Mouse (Mus musculus) CH12.LX (cell line): ENCODE data around the gene Abhd14a. TPM values are rescaled to one million over a fixed set of nuclear protein-coding genes. Genes with fewer than 3 reads are reported as not detected.

ENCODE experiments used
- DNase-seq: peaks from one replicate; pipeline ENCODE4 v3.0.0-alpha.2; 2013; ENCODE audit errors: extremely low read depth
- H3K27ac ChIP-seq: 2 replicates; pipeline ENCODE4 v1.5.1; 2012; ENCODE audit warnings: low read depth, mild to moderate bottlenecking, control low read depth, moderate library complexity; ENCODE audit not compliant: insufficient read depth
- H3K27me3 ChIP-seq: replicated peaks from 2 replicates; pipeline ENCODE3; 2012; ENCODE audit warnings: inconsistent platforms
- H3K36me3 ChIP-seq, 2 experiments: replicated peaks in 1 of 2; 2 replicates each; pipeline versions ENCODE3 to v1.6.1; 2012; ENCODE audit warnings: inconsistent platforms in 1 of 2, low read length in 1 of 2, mild to moderate bottlenecking in 1 of 2, mixed read lengths in 1 of 2, moderate library complexity in 1 of 2; ENCODE audit not compliant: control insufficient read depth in 1 of 2, insufficient read depth in 1 of 2
- H3K4me1 ChIP-seq, 2 experiments: 2 replicates each; pipeline ENCODE4 v1.6.1; 2012; ENCODE audit warnings: inconsistent platforms in 1 of 2, moderate library complexity in 1 of 2; ENCODE audit not compliant: insufficient read depth in 2 of 2, control insufficient read depth in 1 of 2
- H3K4me2 ChIP-seq: 2 replicates; pipeline ENCODE4 v1.6.1; 2012; ENCODE audit warnings: low read depth, mild to moderate bottlenecking, control low read depth; ENCODE audit not compliant: poor library complexity, insufficient read depth, severe bottlenecking
- H3K4me3 ChIP-seq, 3 experiments: fragments of 150-350 bp in 1 of 3; sonication (generic) in 1 of 3; replicated peaks in 1 of 3; 2 replicates each; pipeline versions ENCODE3 to v1.5.1; 2011 to 2012; ENCODE audit warnings: low read depth in 2 of 3, low read length in 2 of 3, mild to moderate bottlenecking in 2 of 3, moderate library complexity in 2 of 3, control low read depth in 1 of 3, improper control_type of control experiment in 1 of 3, inconsistent platforms in 1 of 3, mixed read lengths in 1 of 3; ENCODE audit not compliant: poor library complexity in 1 of 3
- H3K79me2 ChIP-seq: replicated peaks from 2 replicates; pipeline ENCODE4 v1.6.1; 2012; ENCODE audit warnings: mild to moderate bottlenecking, moderate library complexity; ENCODE audit not compliant: control insufficient read depth, poor library complexity, insufficient read depth, severe bottlenecking; ENCODE audit errors: extremely low read depth
- H3K9ac ChIP-seq: 2 replicates; pipeline ENCODE4 v1.6.1; 2012; ENCODE audit warnings: low read depth, mild to moderate bottlenecking, control low read depth, moderate library complexity; ENCODE audit not compliant: insufficient read depth
- H3K9me3 ChIP-seq: replicated peaks from 2 replicates; pipeline ENCODE3; 2012; ENCODE audit warnings: low read length, inconsistent platforms, mixed read lengths
- BHLHE40 ChIP-seq: IDR thresholded peaks from 2 replicates; pipeline ENCODE4 v1.6.1; 2011; ENCODE audit warnings: mild to moderate bottlenecking, low read depth, low read length, improper control_type of control experiment
- CHD1 ChIP-seq: IDR thresholded peaks from 2 replicates; pipeline ENCODE4 v1.6.1; 2012; ENCODE audit warnings: low read depth, low read length, improper control_type of control experiment, inconsistent platforms
- CTCF ChIP-seq, 2 experiments: IDR thresholded peaks in 1 of 2; conservative IDR thresholded peaks in 1 of 2; 2 replicates each; pipeline ENCODE4 v1.5.1; 2011 to 2012; ENCODE audit warnings: low read depth in 2 of 2, low read length in 2 of 2, improper control_type of control experiment in 1 of 2, inconsistent platforms in 1 of 2, mild to moderate bottlenecking in 1 of 2, moderate library complexity in 1 of 2
- ELF1 ChIP-seq: IDR thresholded peaks from 2 replicates; pipeline ENCODE4 v1.6.1; 2014; ENCODE audit warnings: low read depth, mild to moderate bottlenecking, inconsistent platforms, low read length, improper control_type of control experiment
- EP300 ChIP-seq: IDR thresholded peaks from 2 replicates; pipeline ENCODE4 v1.6.1; 2011; ENCODE audit warnings: low read length, improper control_type of control experiment
- GABPA ChIP-seq: IDR thresholded peaks from 2 replicates; pipeline ENCODE4 v1.6.1; 2012; ENCODE audit warnings: low read depth, low read length, improper control_type of control experiment, inconsistent platforms; ENCODE audit not compliant: insufficient replicate concordance
- HCFC1 ChIP-seq: IDR thresholded peaks from 2 replicates; pipeline ENCODE4 v1.6.1; 2012; ENCODE audit warnings: low read depth, mild to moderate bottlenecking, inconsistent platforms, low read length, improper control_type of control experiment
- IRF4 ChIP-seq: IDR thresholded peaks from 2 replicates; pipeline ENCODE4 v1.6.1; 2014; ENCODE audit warnings: low read depth, mild to moderate bottlenecking, inconsistent platforms, low read length, improper control_type of control experiment
- JUN ChIP-seq: IDR thresholded peaks from 2 replicates; pipeline ENCODE4 v1.6.1; 2011; ENCODE audit warnings: low read depth, mild to moderate bottlenecking, low read length, improper control_type of control experiment, moderate library complexity; ENCODE audit not compliant: insufficient read depth
- JUND ChIP-seq: conservative IDR thresholded peaks from 2 replicates; pipeline ENCODE4 v1.6.1; 2011; ENCODE audit warnings: low read depth, low read length, improper control_type of control experiment
- KAT2A ChIP-seq: IDR thresholded peaks from 2 replicates; pipeline ENCODE4 v1.6.1; 2012; ENCODE audit warnings: low read length, improper control_type of control experiment, inconsistent platforms; ENCODE audit not compliant: insufficient replicate concordance
- MAFK ChIP-seq: IDR thresholded peaks from 2 replicates; pipeline ENCODE4 v1.6.1; 2011; ENCODE audit warnings: low read length, improper control_type of control experiment; ENCODE audit not compliant: insufficient replicate concordance
- MAX ChIP-seq: IDR thresholded peaks from 2 replicates; pipeline ENCODE4 v1.6.1; 2011; ENCODE audit warnings: low read length, improper control_type of control experiment
- MAZ ChIP-seq: IDR thresholded peaks from 2 replicates; pipeline ENCODE4 v1.6.1; 2012; ENCODE audit warnings: low read depth, mild to moderate bottlenecking, inconsistent platforms, low read length, improper control_type of control experiment, moderate library complexity
- MEF2A ChIP-seq: IDR thresholded peaks from 2 replicates; pipeline ENCODE4 v1.6.1; 2014; ENCODE audit warnings: low read depth, mild to moderate bottlenecking, inconsistent platforms, low read length, improper control_type of control experiment, borderline replicate concordance
- MXI1 ChIP-seq: IDR thresholded peaks from 2 replicates; pipeline ENCODE4 v1.6.1; 2011; ENCODE audit warnings: mild to moderate bottlenecking, low read depth, low read length, improper control_type of control experiment
- MYC ChIP-seq: IDR thresholded peaks from 2 replicates; pipeline ENCODE4 v1.6.1; 2011; ENCODE audit warnings: low read depth, mild to moderate bottlenecking, improper control_type of control experiment, low read length
- NELFE ChIP-seq: IDR thresholded peaks from 2 replicates; pipeline ENCODE4 v1.6.1; 2011; ENCODE audit warnings: low read depth, low read length, improper control_type of control experiment
- NRF1 ChIP-seq: IDR thresholded peaks from 2 replicates; pipeline ENCODE4 v1.6.1; 2014; ENCODE audit warnings: low read depth, mild to moderate bottlenecking, inconsistent platforms, low read length, improper control_type of control experiment, moderate library complexity
- POLR2A ChIP-seq: IDR thresholded peaks from 2 replicates; pipeline ENCODE4 v1.6.1; 2011; ENCODE audit warnings: low read depth, mild to moderate bottlenecking, improper control_type of control experiment, low read length
- RAD21 ChIP-seq: IDR thresholded peaks from 2 replicates; pipeline ENCODE4 v1.6.1; 2011; ENCODE audit warnings: low read depth, mild to moderate bottlenecking, low read length, improper control_type of control experiment, moderate library complexity
- RCOR1 ChIP-seq: conservative IDR thresholded peaks from 2 replicates; pipeline ENCODE4 v1.6.1; 2012; ENCODE audit warnings: low read depth, mild to moderate bottlenecking, inconsistent platforms, low read length, improper control_type of control experiment
- SIN3A ChIP-seq: IDR thresholded peaks from 2 replicates; pipeline ENCODE4 v1.6.1; 2012; ENCODE audit warnings: low read length, improper control_type of control experiment, inconsistent platforms
- SMC3 ChIP-seq: IDR thresholded peaks from 2 replicates; pipeline ENCODE4 v1.6.1; 2011; ENCODE audit warnings: low read depth, low read length, improper control_type of control experiment
- TBP ChIP-seq: conservative IDR thresholded peaks from 2 replicates; pipeline ENCODE4 v1.6.1; 2011; ENCODE audit warnings: low read depth, low read length, improper control_type of control experiment
- UBTF ChIP-seq: IDR thresholded peaks from 2 replicates; pipeline ENCODE4 v1.6.1; 2012; ENCODE audit warnings: low read depth, mild to moderate bottlenecking, inconsistent platforms, low read length, improper control_type of control experiment, moderate library complexity
- USF1 ChIP-seq: IDR thresholded peaks from 2 replicates; pipeline ENCODE4 v1.6.1; 2014; ENCODE audit warnings: low read depth, mild to moderate bottlenecking, inconsistent platforms, low read length, improper control_type of control experiment
- USF2 ChIP-seq: conservative IDR thresholded peaks from 2 replicates; pipeline ENCODE4 v1.6.1; 2011; ENCODE audit warnings: low read depth, low read length, improper control_type of control experiment
- ZC3H11A ChIP-seq: IDR thresholded peaks from 2 replicates; pipeline ENCODE4 v1.6.1; 2012; ENCODE audit warnings: low read depth, mild to moderate bottlenecking, inconsistent platforms, low read length, improper control_type of control experiment
- ZNF384 ChIP-seq: IDR thresholded peaks from 2 replicates; pipeline ENCODE4 v1.6.1; 2012; ENCODE audit warnings: low read depth, low read length, improper control_type of control experiment, inconsistent platforms
- dilution Hi-C: fragments of 300-500 bp; cut with MboI; formaldehyde crosslinking; loops from 2 replicates; pipeline ENCODE4 v1.14.3; 2020; ENCODE audit warnings: low sequenced_read_pairs; ENCODE audit not compliant: extremely low pct_unique_long_range_greater_than_20kb, extremely low pct_ligation_motif_present
- in situ Hi-C: fragments of 300-500 bp; cut with MboI; formaldehyde crosslinking; loops from 3 replicates; pipeline ENCODE4 v1.14.3; 2019; ENCODE audit warnings: low sequenced_read_pairs, low pct_ligation_motif_present, low pct_unique_long_range_greater_than_20kb, mixed read lengths
- polyA plus RNA-seq: library from polyadenylated mRNA; unstranded; fragments of >175 nt; gene quantifications from 2 replicates; pipeline ENCODE4 v1.2.1, GENCODE M21; 2012; ENCODE audit warnings: low read depth; ENCODE audit not compliant: insufficient read length
- total RNA-seq, 2 experiments: library from RNA; depleted of rRNA; stranded (reverse); fragments of 300-350 nt in 1 of 2; fragments of >200 nt in 1 of 2; gene quantifications; 2 replicates each; pipeline ENCODE4 v1.2.3; 2012 to 2014

Gene Abhd14a
- total and polyA plus RNA-seq, 3 experiments = 18.2 to 23.3 (median 20.4) TPM

DNA sequence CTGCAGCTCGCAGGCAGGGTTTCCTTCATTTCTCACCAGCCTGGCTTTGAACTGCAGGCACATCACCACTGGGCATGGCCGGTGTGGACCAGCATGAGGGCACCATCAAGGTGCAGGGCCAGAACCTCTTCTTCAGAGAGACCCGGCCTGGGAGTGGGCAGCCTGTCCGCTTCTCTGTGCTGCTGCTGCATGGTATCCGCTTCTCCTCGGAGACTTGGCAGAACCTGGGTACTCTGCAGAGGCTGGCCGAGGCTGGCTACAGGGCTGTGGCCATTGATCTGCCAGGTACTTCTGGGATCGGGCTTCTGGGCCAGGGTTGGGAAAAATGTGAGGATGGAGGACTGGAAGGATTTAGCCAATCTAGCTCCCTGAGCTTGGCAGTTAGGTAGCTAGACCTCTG lies 2.5 kb upstream of the Abhd14a start:
- in situ Hi-C loops = no loop called here

DNA sequence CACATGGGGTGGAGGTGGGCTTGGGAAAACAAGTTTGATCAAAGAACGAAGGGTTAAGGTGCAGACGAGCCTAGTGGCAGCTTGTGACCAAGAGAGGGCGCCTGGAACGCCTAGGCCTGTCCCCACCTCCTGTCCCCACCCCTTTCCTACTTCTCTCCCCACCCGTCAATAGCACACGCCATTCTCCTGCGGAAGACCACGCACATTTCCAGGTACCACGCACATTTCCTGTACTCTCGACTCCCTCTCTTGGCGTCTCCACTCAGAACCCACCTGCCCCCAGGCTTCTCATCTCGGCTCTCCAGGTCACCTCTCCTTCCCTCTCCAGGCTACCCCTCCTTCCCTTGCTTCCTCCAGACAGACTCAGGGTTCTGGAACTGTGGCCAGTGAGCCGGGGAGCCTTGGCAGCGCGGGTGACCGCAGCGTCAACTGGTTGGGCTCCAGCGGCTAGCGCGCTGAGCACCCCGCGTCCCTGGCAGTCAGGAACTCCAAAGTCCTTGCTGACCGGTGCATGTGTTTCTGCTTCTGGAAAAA lies 1.1 kb upstream of the Abhd14a start:
- TF ChIP-seq NELFE (peak; percentile 53; the same call in 1 of the 2 replicates), SIN3A (peak; percentile 54; the same call in 1 of the 2 replicates), RCOR1 (no peak), MYC (peak; percentile 63; the same call in 1 of the 2 replicates), IRF4 (0 out of 2 replicates have a peak, but pooled peaks have one; percentile 52), USF1 (no peak), ZC3H11A (no peak), UBTF (no peak), NRF1 (peak; percentile 30; the same call in 1 of the 2 replicates), GABPA (no peak), HCFC1 (0 out of 2 replicates have a peak, but pooled peaks have one; percentile 12), MXI1 (peak; percentile 76; the same call in 1 of the 2 replicates), POLR2A (peak; percentile 59), RAD21 (peak; percentile 43), SMC3 (peak; percentile 74), USF2 (no peak), EP300 (no peak), MAX (peak; percentile 58; the same call in 1 of the 2 replicates), CTCF (conservative IDR thresholded peaks at IDR 0.05 in 1 of 2, IDR thresholded peaks at IDR 0.05 in 1 of 2; ENCODE audit: low read depth in 2 of 2, low read length in 2 of 2) (peak; percentile 48 to 80; a peak in 3 of 4 replicates), MEF2A (peak; percentile 46; the same call in 1 of the 2 replicates), TBP (no peak), ELF1 (peak; percentile 47), KAT2A (no peak), MAZ (no peak; the same call in 1 of the 2 replicates), BHLHE40 (no peak), MAFK (no peak)
- Histone ChIP-seq H3K27me3 (no peaks in the 10 kb centered on the region), H3K4me3 (peak overlapping the region; percentile 62 to 74 (median 74)), H3K9ac (peak overlapping the region; percentile 82), H3K4me1 (peaks cover 10 to 44% of the 10 kb centered on the region in 2 experiments), H3K36me3 (peaks cover 0 to 38% of the 10 kb centered on the region in 2 experiments), H3K9me3 (no peaks in the 10 kb centered on the region), H3K27ac (no peak overlapping the region), H3K79me2 (no peaks in the 10 kb centered on the region), H3K4me2 (peak overlapping the region; percentile 95)
- DNase-seq = peak; percentile 78
- in situ Hi-C loops (no loop called here), dilution Hi-C loops (no loop called here)

More for the DNA sequence above, 2.5 kb upstream of the Abhd14a start:
- H3K79me2 ChIP-seq = no peaks in the 10 kb centered on the region
- dilution Hi-C loops = no loop called here
- H3K4me2 ChIP-seq = no peak overlapping the region
- H3K4me3 ChIP-seq = no peak overlapping the region
- TF ChIP-seq NELFE (no peak), MXI1 (no peak), USF1 (no peak), CHD1 (no peak), USF2 (no peak), JUN (no peak), ZC3H11A (no peak), ZNF384 (no peak), MYC (no peak), NRF1 (no peak), GABPA (no peak), BHLHE40 (no peak), MAZ (no peak), CTCF (conservative IDR thresholded peaks at IDR 0.05 in 1 of 2, IDR thresholded peaks at IDR 0.05 in 1 of 2; ENCODE audit: low read depth in 2 of 2, low read length in 2 of 2) (no peak), JUND (no peak)
- H3K4me1 ChIP-seq = peaks cover 16 to 52% of the 10 kb centered on the region in 2 experiments
- no peaks in the 10 kb centered on the region for H3K27me3 ChIP-seq
- H3K9me3 ChIP-seq = no peaks in the 10 kb centered on the region
- DNase-seq = no peak
- H3K9ac ChIP-seq = no peak overlapping the region
- peaks cover 0 to 32% of the 10 kb centered on the region in 2 experiments for H3K36me3 ChIP-seq
- no peak overlapping the region for H3K27ac ChIP-seq
